Mouse (Mus musculus): ENCODE measurements around the gene Tcf12. TPM values are rescaled to one million over a fixed set of nuclear protein-coding genes. Genes with fewer than 3 reads are reported as not detected.

Gene Tcf12
- total and polyA plus RNA-seq, 2 experiments: 18.4 to 19.2 TPM

DNA sequence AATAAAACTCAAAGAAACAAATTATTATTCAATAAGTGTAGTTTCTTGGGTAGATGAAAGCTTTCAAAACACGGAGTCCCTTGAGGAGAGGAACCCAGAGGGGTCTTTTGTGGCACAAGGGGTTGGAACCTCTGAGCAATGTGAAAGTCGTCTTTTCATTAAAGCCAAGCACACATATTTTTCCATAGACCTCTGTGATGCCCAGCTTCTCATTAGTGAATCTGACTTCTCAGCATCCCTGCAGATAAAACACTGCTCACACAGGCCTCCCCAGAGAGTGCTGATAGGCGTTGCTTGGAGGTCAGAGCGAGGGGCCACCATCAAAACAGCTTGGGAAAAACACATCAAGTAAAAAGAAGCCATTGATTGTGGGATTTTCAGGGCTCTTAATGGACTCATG lies 298.8 kb downstream of the Tcf12 start:
- no peak overlapping the region for H3K9ac ChIP-seq (ENCODE audit: low read depth, low read length)
- no peak overlapping the region for H3K27ac ChIP-seq (replicated peaks; ENCODE audit: insufficient read depth, low read depth, low read length)
- no peaks in the 10 kb centered on the region for H3K36me3 ChIP-seq (ENCODE audit: control insufficient read depth, insufficient read depth, low read length)
- no peak overlapping the region for H3K4me3 ChIP-seq (ENCODE audit: insufficient read depth, low read depth, low read length)
- no peaks in the 10 kb centered on the region for H3K27me3 ChIP-seq (ENCODE audit: control insufficient read depth, insufficient read depth, low read length)
- no peak for TF ChIP-seq CTCF (IDR thresholded peaks at IDR 0.05; ENCODE audit: low read depth, low read length)
- TF ChIP-seq POLR2A (IDR thresholded peaks at IDR 0.05; ENCODE audit: extremely low read depth, insufficient read depth, low read length): no peak
- no peak for DNase-seq (ENCODE audit: extremely low read depth, low read depth, low spot score)
- H3K4me1 ChIP-seq (ENCODE audit: control insufficient read depth, insufficient read depth, low read length): no peaks in the 10 kb centered on the region
- WGBS: 89% methylated on average over 4 of the region's 4 CpGs
- no peaks in the 10 kb centered on the region for H3K79me2 ChIP-seq (ENCODE audit: control insufficient read depth, insufficient read depth, low read length)

DNA sequence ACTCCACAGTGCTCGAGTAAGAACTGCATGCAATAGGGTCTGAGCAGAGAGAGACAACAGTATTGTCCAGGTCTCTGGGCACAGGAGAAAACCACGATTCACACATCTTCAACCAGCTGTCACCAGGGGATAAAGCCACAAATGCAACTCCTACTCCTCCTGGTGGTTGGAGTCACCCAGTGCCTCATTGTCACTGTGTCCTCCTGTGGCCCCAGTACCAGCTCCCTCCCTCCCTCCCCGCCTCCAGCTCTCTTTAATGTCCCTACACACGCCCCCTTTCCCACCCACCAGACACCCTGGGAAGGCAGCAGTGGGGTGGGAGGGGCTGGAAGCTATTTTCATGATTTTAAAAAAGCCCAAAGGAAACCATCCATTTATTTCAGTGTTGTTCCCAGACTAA lies 299.3 kb downstream of the Tcf12 start:
- no peaks in the 10 kb centered on the region for H3K79me2 ChIP-seq (ENCODE audit: control insufficient read depth, insufficient read depth, low read length)
- H3K4me3 ChIP-seq (ENCODE audit: insufficient read depth, low read depth, low read length): no peak overlapping the region
- no peaks in the 10 kb centered on the region for H3K27me3 ChIP-seq (ENCODE audit: control insufficient read depth, insufficient read depth, low read length)
- WGBS: 56% methylated on average over 4 of the region's 4 CpGs
- no peaks in the 10 kb centered on the region for H3K36me3 ChIP-seq (ENCODE audit: control insufficient read depth, insufficient read depth, low read length)
- no peak overlapping the region for H3K9ac ChIP-seq (ENCODE audit: low read depth, low read length)
- no peaks in the 10 kb centered on the region for H3K4me1 ChIP-seq (ENCODE audit: control insufficient read depth, insufficient read depth, low read length)
- no peak overlapping the region for H3K27ac ChIP-seq (replicated peaks; ENCODE audit: insufficient read depth, low read depth, low read length)
- TF ChIP-seq CTCF (IDR thresholded peaks at IDR 0.05; ENCODE audit: low read depth, low read length): no peak
- no peak for TF ChIP-seq POLR2A (IDR thresholded peaks at IDR 0.05; ENCODE audit: extremely low read depth, insufficient read depth, low read length)
- DNase-seq (ENCODE audit: extremely low read depth, low read depth, low spot score): no peak

DNA sequence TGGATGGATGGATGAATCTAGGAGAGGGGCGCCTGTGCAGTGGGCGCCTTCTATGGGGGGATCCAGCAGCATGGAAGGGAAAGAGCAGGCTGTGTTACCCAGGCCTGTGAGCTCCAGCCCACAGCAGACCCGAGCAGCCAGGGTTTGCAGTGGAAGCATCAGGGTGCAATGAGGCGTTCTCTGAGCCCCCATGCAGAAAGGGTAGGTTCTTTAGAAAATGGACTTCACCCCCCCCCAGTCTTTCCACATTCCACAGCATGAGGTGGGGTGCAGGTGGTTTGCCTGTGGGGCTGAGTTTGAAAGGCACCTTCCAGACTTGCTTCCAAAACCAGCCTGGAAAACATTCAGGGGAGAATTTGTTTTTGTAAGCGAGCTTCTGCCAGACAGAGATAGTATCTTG lies 300.3 kb downstream of the Tcf12 start:
- Histone ChIP-seq H3K4me1 (ENCODE audit: control insufficient read depth, insufficient read depth, low read length) (no peaks in the 10 kb centered on the region), H3K9ac (ENCODE audit: low read depth, low read length) (no peak overlapping the region), H3K36me3 (ENCODE audit: control insufficient read depth, insufficient read depth, low read length) (no peaks in the 10 kb centered on the region), H3K79me2 (ENCODE audit: control insufficient read depth, insufficient read depth, low read length) (no peaks in the 10 kb centered on the region), H3K4me3 (ENCODE audit: insufficient read depth, low read depth, low read length) (no peak overlapping the region), H3K27ac (replicated peaks; ENCODE audit: insufficient read depth, low read depth, low read length) (no peak overlapping the region), H3K27me3 (ENCODE audit: control insufficient read depth, insufficient read depth, low read length) (no peaks in the 10 kb centered on the region)
- 84% methylated on average over 5 of the region's 5 CpGs for WGBS
- DNase-seq (ENCODE audit: extremely low read depth, low read depth, low spot score): no peak
- no peak for TF ChIP-seq CTCF (IDR thresholded peaks at IDR 0.05; ENCODE audit: low read depth, low read length)
- no peak for TF ChIP-seq POLR2A (IDR thresholded peaks at IDR 0.05; ENCODE audit: extremely low read depth, insufficient read depth, low read length)

DNA sequence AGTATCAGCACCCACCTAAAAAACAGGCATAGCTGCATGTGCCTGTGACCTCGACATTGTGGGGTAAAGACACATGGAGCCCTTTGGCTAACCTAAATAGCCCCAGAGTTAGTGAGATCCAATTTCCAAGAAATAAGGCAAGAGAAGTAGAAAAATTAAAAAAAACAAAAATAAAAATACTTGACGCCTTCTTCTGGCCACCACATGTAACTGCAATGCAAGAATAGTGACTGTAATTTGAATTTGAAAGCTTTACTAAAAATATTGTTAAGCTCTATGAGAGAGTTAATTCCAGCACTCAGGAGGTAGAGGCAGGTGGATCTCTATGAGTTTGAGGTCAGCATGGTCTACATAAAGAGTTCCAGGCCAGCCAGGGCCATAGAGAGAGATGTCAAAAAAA lies 300.9 kb downstream of the Tcf12 start:
- Histone ChIP-seq H3K36me3 (ENCODE audit: control insufficient read depth, insufficient read depth, low read length) (no peaks in the 10 kb centered on the region), H3K27ac (replicated peaks; ENCODE audit: insufficient read depth, low read depth, low read length) (no peak overlapping the region), H3K79me2 (ENCODE audit: control insufficient read depth, insufficient read depth, low read length) (no peaks in the 10 kb centered on the region), H3K9ac (ENCODE audit: low read depth, low read length) (no peak overlapping the region), H3K4me1 (ENCODE audit: control insufficient read depth, insufficient read depth, low read length) (no peaks in the 10 kb centered on the region), H3K27me3 (ENCODE audit: control insufficient read depth, insufficient read depth, low read length) (no peaks in the 10 kb centered on the region), H3K4me3 (ENCODE audit: insufficient read depth, low read depth, low read length) (no peak overlapping the region)
- TF ChIP-seq CTCF (IDR thresholded peaks at IDR 0.05; ENCODE audit: low read depth, low read length): no peak
- no peak for TF ChIP-seq POLR2A (IDR thresholded peaks at IDR 0.05; ENCODE audit: extremely low read depth, insufficient read depth, low read length)
- 88% methylated on average over 2 of the region's 2 CpGs for WGBS
- DNase-seq (ENCODE audit: extremely low read depth, low read depth, low spot score): no peak

DNA sequence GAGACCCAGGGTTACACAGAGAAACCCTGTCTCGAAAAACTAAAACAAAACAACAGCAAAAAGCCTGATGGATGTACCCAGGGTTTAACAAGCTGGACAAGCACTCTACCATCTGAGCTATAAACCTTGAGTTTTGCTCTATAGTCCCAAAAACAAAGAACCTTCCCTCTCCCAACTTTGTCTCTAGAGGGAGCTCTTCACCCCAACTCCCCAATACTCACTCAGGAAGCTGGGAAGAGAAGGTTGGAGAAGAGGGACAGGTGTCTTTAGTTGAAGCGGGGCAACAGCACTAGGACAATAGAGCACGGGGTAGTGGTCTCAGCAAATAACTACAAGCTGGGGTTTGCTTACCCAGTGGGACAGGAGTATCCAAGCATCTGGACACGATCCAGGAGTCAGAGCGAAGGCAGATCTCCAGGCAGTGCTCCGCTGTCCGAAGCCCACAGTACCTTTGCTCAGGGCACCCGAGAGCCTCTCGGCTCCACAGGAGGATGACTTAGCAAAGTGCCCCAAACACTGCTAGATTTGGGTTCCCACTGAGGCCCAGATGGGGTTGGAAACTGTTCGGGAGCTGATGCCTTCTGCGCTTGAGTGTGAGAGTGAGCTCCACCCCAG lies 302.9 kb downstream of the Tcf12 start:
- Histone ChIP-seq H3K27ac (replicated peaks; ENCODE audit: insufficient read depth, low read depth, low read length) (no peak overlapping the region), H3K4me3 (ENCODE audit: insufficient read depth, low read depth, low read length) (no peak overlapping the region), H3K79me2 (ENCODE audit: control insufficient read depth, insufficient read depth, low read length) (no peaks in the 10 kb centered on the region), H3K9ac (ENCODE audit: low read depth, low read length) (no peak overlapping the region), H3K4me1 (ENCODE audit: control insufficient read depth, insufficient read depth, low read length) (no peaks in the 10 kb centered on the region), H3K36me3 (ENCODE audit: control insufficient read depth, insufficient read depth, low read length) (no peaks in the 10 kb centered on the region), H3K27me3 (ENCODE audit: control insufficient read depth, insufficient read depth, low read length) (no peaks in the 10 kb centered on the region)
- peak; percentile 33 for DNase-seq (ENCODE audit: extremely low read depth, low read depth, low spot score)
- 37% methylated on average over 11 of the region's 11 CpGs for WGBS
- TF ChIP-seq CTCF (IDR thresholded peaks at IDR 0.05; ENCODE audit: low read depth, low read length): 0 out of 2 replicates have a peak, but pooled peaks have one; percentile 37
- no peak for TF ChIP-seq POLR2A (IDR thresholded peaks at IDR 0.05; ENCODE audit: extremely low read depth, insufficient read depth, low read length)

DNA sequence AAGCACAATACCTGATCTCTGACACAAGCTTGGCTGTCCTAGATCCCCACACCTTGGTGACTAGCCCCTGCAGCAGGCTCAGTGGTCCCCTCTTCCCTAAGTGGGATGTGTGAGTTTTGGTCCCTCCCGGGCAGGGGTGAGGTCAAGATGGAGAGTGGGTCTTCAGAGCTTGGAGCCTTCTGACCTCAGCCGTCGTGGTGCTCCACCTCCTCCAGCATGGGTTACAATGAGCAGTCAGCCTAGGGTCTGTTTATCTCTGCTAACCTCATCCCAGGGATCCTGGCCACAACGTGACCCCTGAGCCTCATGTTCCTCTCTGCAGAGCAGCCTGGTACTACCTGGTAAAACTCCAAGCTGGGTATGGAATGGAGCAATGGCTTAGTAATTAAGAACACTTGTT lies 303.9 kb downstream of the Tcf12 start:
- Histone ChIP-seq H3K36me3 (ENCODE audit: control insufficient read depth, insufficient read depth, low read length) (no peaks in the 10 kb centered on the region), H3K27ac (replicated peaks; ENCODE audit: insufficient read depth, low read depth, low read length) (no peak overlapping the region), H3K9ac (ENCODE audit: low read depth, low read length) (no peak overlapping the region), H3K27me3 (ENCODE audit: control insufficient read depth, insufficient read depth, low read length) (no peaks in the 10 kb centered on the region), H3K4me3 (ENCODE audit: insufficient read depth, low read depth, low read length) (no peak overlapping the region), H3K79me2 (ENCODE audit: control insufficient read depth, insufficient read depth, low read length) (no peaks in the 10 kb centered on the region), H3K4me1 (ENCODE audit: control insufficient read depth, insufficient read depth, low read length) (no peaks in the 10 kb centered on the region)
- TF ChIP-seq CTCF (IDR thresholded peaks at IDR 0.05; ENCODE audit: low read depth, low read length) (no peak), POLR2A (IDR thresholded peaks at IDR 0.05; ENCODE audit: extremely low read depth, insufficient read depth, low read length) (no peak)
- DNase-seq (ENCODE audit: extremely low read depth, low read depth, low spot score): no peak
- WGBS: 68% methylated on average over 4 of the region's 4 CpGs
